Mouse (Mus musculus) midbrain, embryonic 16.5 days (tissue): ENCODE data around the gene Palm2. TPM values are rescaled to one million over a fixed set of nuclear protein-coding genes. Genes with fewer than 3 reads are reported as not detected.

Source experiments
- ATAC-seq: fragments of 200-750 bp; cut with Nextera tagmentation; 2 replicates; pipeline ENCODE4 v1.8.0; 2017; ENCODE audit warnings: moderate TSS enrichment
- H3K27ac ChIP-seq: fragments of 300-500 bp; sonication (generic); 2 replicates; pipeline ENCODE4 v1.5.1; 2014; ENCODE audit warnings: mild to moderate bottlenecking, low read length, mixed read lengths
- H3K27me3 ChIP-seq: fragments of 300-500 bp; sonication (generic); 2 replicates; pipeline ENCODE4 v1.6.1; 2014; ENCODE audit warnings: low read depth, low read length, mixed read lengths; ENCODE audit not compliant: control insufficient read depth, insufficient read depth
- H3K36me3 ChIP-seq: fragments of 300-500 bp; sonication (generic); 2 replicates; pipeline ENCODE4 v1.6.1; 2014; ENCODE audit warnings: mild to moderate bottlenecking, low read length, moderate library complexity, mixed read lengths; ENCODE audit not compliant: control insufficient read depth, insufficient read depth
- H3K4me1 ChIP-seq: fragments of 300-500 bp; sonication (generic); 2 replicates; pipeline ENCODE4 v1.6.1; 2014; ENCODE audit warnings: mild to moderate bottlenecking, low read length, mixed read lengths; ENCODE audit not compliant: control insufficient read depth, insufficient read depth
- H3K4me2 ChIP-seq: fragments of 300-500 bp; sonication (generic); 2 replicates; pipeline ENCODE4 v1.6.1; 2014; ENCODE audit warnings: mild to moderate bottlenecking, low read length, mixed read lengths
- H3K4me3 ChIP-seq: fragments of 300-500 bp; sonication (generic); 2 replicates; pipeline ENCODE4 v1.5.1; 2014; ENCODE audit warnings: low read depth, mild to moderate bottlenecking, low read length, moderate library complexity, mixed read lengths
- H3K9ac ChIP-seq: fragments of 300-500 bp; sonication (generic); 2 replicates; pipeline ENCODE4 v1.6.1; 2014; ENCODE audit warnings: low read depth, low read length, mixed read lengths
- H3K9me3 ChIP-seq: fragments of 300-500 bp; sonication (generic); replicated peaks from 2 replicates; pipeline ENCODE4 v1.6.1; 2014; ENCODE audit warnings: mild to moderate bottlenecking, low read length, mixed read lengths; ENCODE audit not compliant: control insufficient read depth, poor library complexity, severe bottlenecking
- WGBS: fragments of 180-500 bp; shearing (Covaris S2); extraction: QIAGEN DNeasy Blood & Tissue Kit; methylation state at CpG from one replicate; pipeline ENCODE4 v1.1.7; 2014; 5-methylcytosine and 5-hydroxymethylcytosine counted together
- polyA plus RNA-seq: library from polyadenylated mRNA; unstranded; fragments of >200 nt; fragmentation: Nextera tagmentation; extraction: Ambion mirVana; gene quantifications from 2 replicates; pipeline ENCODE4 v1.2.1, GENCODE M21; 2015

Gene Palm2
- polyA plus RNA-seq, 1 experiment from 2014 or later, result 20.6 TPM

GRCm38 (mm10) chr4:57525221-57526011, 91.4 kb downstream of the Palm2 start:
- H3K4me2 ChIP-seq, result no peak overlapping the region
- H3K27me3 ChIP-seq, result no peaks in the 10 kb centered on the region
- WGBS, result 78% methylated on average over 9 of the region's 9 CpGs
- no peak for ATAC-seq
- H3K36me3 ChIP-seq, result no peaks in the 10 kb centered on the region
- H3K27ac ChIP-seq, result no peak overlapping the region
- H3K4me3 ChIP-seq, result no peak overlapping the region
- H3K9ac ChIP-seq, result no peak overlapping the region
- no peaks in the 10 kb centered on the region for H3K4me1 ChIP-seq
- H3K9me3 ChIP-seq, result no peaks in the 10 kb centered on the region

- H3K27me3 ChIP-seq, result no peaks in the 10 kb centered on the region
- no peaks in the 10 kb centered on the region for H3K36me3 ChIP-seq
- no peaks in the 10 kb centered on the region for H3K9me3 ChIP-seq
- H3K4me2 ChIP-seq, result no peak overlapping the region
- H3K27ac ChIP-seq, result no peak overlapping the region
- ATAC-seq, result no peak
- no peaks in the 10 kb centered on the region for H3K4me1 ChIP-seq
- no peak overlapping the region for H3K4me3 ChIP-seq
- H3K9ac ChIP-seq, result no peak overlapping the region
These were observed 94.2 kb downstream of the Palm2 start for GRCm38 (mm10) chr4:57528296-57528695.

- no peak overlapping the region for H3K4me2 ChIP-seq
- no peak overlapping the region for H3K27ac ChIP-seq
- ATAC-seq, result no peak
- H3K36me3 ChIP-seq, result no peaks in the 10 kb centered on the region
- no peaks in the 10 kb centered on the region for H3K27me3 ChIP-seq
- H3K9me3 ChIP-seq, result no peaks in the 10 kb centered on the region
- no peak overlapping the region for H3K4me3 ChIP-seq
- H3K4me1 ChIP-seq, result no peaks in the 10 kb centered on the region
- no peak overlapping the region for H3K9ac ChIP-seq
- WGBS, result 73% methylated on average over 6 of the region's 6 CpGs
These were observed 99.6 kb downstream of the Palm2 start for GRCm38 (mm10) chr4:57533686-57534085.

GRCm38 (mm10) chr4:57534232-57534631, 100.2 kb downstream of the Palm2 start:
- Histone ChIP-seq H3K9me3 (no peaks in the 10 kb centered on the region), H3K27me3 (no peaks in the 10 kb centered on the region), H3K4me2 (no peak overlapping the region), H3K4me1 (no peaks in the 10 kb centered on the region), H3K27ac (no peak overlapping the region), H3K36me3 (no peaks in the 10 kb centered on the region), H3K9ac (no peak overlapping the region), H3K4me3 (no peak overlapping the region)
- WGBS, result 60% methylated on average over 6 of the region's 6 CpGs
- no peak for ATAC-seq

- H3K27me3 ChIP-seq, result no peaks in the 10 kb centered on the region
- H3K9me3 ChIP-seq, result no peaks in the 10 kb centered on the region
- H3K9ac ChIP-seq, result no peak overlapping the region
- no peak for ATAC-seq
- 91% methylated on average over 4 of the region's 4 CpGs for WGBS
- no peak overlapping the region for H3K4me2 ChIP-seq
- no peak overlapping the region for H3K27ac ChIP-seq
- H3K36me3 ChIP-seq, result no peaks in the 10 kb centered on the region
- H3K4me1 ChIP-seq, result no peaks in the 10 kb centered on the region
- H3K4me3 ChIP-seq, result no peak overlapping the region
These were observed 101.0 kb downstream of the Palm2 start for GRCm38 (mm10) chr4:57535087-57535486.

GRCm38 (mm10) chr4:57538029-57538688, 104.1 kb downstream of the Palm2 start:
- WGBS, result 18% methylated on average over 4 of the region's 4 CpGs
- Histone ChIP-seq H3K27ac (no peak overlapping the region), H3K4me1 (no peaks in the 10 kb centered on the region)

GRCm38 (mm10) chr4:57543692-57544256, 109.7 kb downstream of the Palm2 start:
- no peaks in the 10 kb centered on the region for H3K36me3 ChIP-seq
- H3K9ac ChIP-seq, result no peak overlapping the region
- H3K27ac ChIP-seq, result no peak overlapping the region
- H3K4me2 ChIP-seq, result no peak overlapping the region
- no peak overlapping the region for H3K4me3 ChIP-seq
- H3K4me1 ChIP-seq, result no peaks in the 10 kb centered on the region
- no peaks in the 10 kb centered on the region for H3K27me3 ChIP-seq
- no peaks in the 10 kb centered on the region for H3K9me3 ChIP-seq
- 9% methylated on average over 6 of the region's 6 CpGs for whole genome bisulfite sequencing
- 0 out of 2 replicates have a peak, but pooled peaks have one; percentile 21 for ATAC-seq

More at GRCm38 (mm10) chr4:57538029-57538688, 104.1 kb downstream of the Palm2 start:
- Histone ChIP-seq H3K27me3 (no peaks in the 10 kb centered on the region), H3K9ac (no peak overlapping the region), H3K36me3 (no peaks in the 10 kb centered on the region), H3K9me3 (no peaks in the 10 kb centered on the region), H3K4me2 (no peak overlapping the region), H3K4me3 (no peak overlapping the region)
- ATAC-seq, result no peak

- ATAC-seq, result no peak
- 94% methylated on average over 7 of the region's 7 CpGs for WGBS
These were observed 113.7 kb downstream of the Palm2 start for GRCm38 (mm10) chr4:57547785-57548184.

GRCm38 (mm10) chr4:57550216-57550615, 116.2 kb downstream of the Palm2 start:
- WGBS, result 46% methylated on average over 1 of the region's 1 CpGs
- no peak overlapping the region for H3K4me2 ChIP-seq
- no peaks in the 10 kb centered on the region for H3K36me3 ChIP-seq
- no peak overlapping the region for H3K4me3 ChIP-seq
- H3K9me3 ChIP-seq, result no peaks in the 10 kb centered on the region
- no peak overlapping the region for H3K9ac ChIP-seq
- ATAC-seq, result no peak
- H3K4me1 ChIP-seq, result no peaks in the 10 kb centered on the region
- H3K27me3 ChIP-seq, result no peaks in the 10 kb centered on the region
- no peak overlapping the region for H3K27ac ChIP-seq

More at GRCm38 (mm10) chr4:57547785-57548184, 113.7 kb downstream of the Palm2 start:
- Histone ChIP-seq H3K9ac (no peak overlapping the region), H3K4me3 (no peak overlapping the region), H3K4me2 (no peak overlapping the region), H3K27me3 (no peaks in the 10 kb centered on the region), H3K4me1 (no peaks in the 10 kb centered on the region), H3K36me3 (no peaks in the 10 kb centered on the region), H3K27ac (no peak overlapping the region), H3K9me3 (no peaks in the 10 kb centered on the region)
